Mouse (Mus musculus): ENCODE results near the gene Epb42.

DNA sequence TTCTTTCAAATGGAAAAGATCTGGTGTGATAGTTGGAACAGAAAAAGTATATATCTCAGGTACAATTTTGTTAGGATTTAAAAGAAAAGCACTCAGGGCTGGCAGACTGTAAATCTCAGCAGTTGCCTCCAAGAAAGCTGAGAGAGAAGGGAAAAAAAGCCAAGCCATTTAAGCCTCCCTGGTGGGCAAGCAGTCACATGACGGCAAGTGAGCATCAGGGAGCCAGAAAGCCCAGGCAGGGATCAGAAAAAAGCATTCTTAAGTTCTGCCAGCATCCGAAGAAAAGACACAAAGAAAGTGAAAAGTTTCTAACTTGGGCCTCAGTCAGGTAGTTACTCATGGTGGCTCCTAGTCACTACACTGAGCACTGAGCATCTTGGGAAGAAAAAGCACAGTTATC, 53.3 kb downstream of the Epb42 start:
- TF ChIP-seq CTCF (conservative IDR thresholded peaks at IDR 0.05 in 1 of 2, IDR thresholded peaks at IDR 0.05 in 1 of 2; ENCODE audit: low read depth in 2 of 2, low read length in 2 of 2): no peak
- TF ChIP-seq POLR2A (IDR thresholded peaks at IDR 0.05; ENCODE audit: low read depth, low read length): no peak
- no peak for TF ChIP-seq ZNF384 (IDR thresholded peaks at IDR 0.05; ENCODE audit: low read depth, low read length)
- no peak for TF ChIP-seq TBP (conservative IDR thresholded peaks at IDR 0.05; ENCODE audit: low read depth, low read length)
- TF ChIP-seq KAT2A (IDR thresholded peaks at IDR 0.05; ENCODE audit: insufficient replicate concordance, low read length): no peak
